Mouse (Mus musculus) layer of hippocampus, postnatal 10 days (tissue): Measurements from ENCODE around the gene Prom1. TPM values are rescaled to one million over a fixed set of nuclear protein-coding genes. Genes with fewer than 3 reads are reported as not detected.
A peak's percentile ranks its signal among the peaks of the same experiment; 100 is the strongest.

ENCODE experiments used
- DNase-seq, 2 experiments: peaks; one replicate each; pipeline ENCODE4 v3.0.0; 2021; ENCODE audit warnings: low spot score in 2 of 2
- total RNA-seq, 2 experiments: library from RNA; stranded (reverse); gene quantifications; 2 replicates each; pipeline ENCODE4 v1.2.3; 2021

Gene Prom1
- total RNA-seq, 2 experiments from 2014 or later: 13.4 to 15.1 TPM

- DNase-seq: no peak
Observed at GRCm38 (mm10) chr5:44081108-44081507, 20.7 kb downstream of the Prom1 start.

GRCm38 (mm10) chr5:44080276-44081054, 21.4 kb downstream of the Prom1 start:
- no peak for DNase-seq

- no peak for DNase-seq
Observed at GRCm38 (mm10) chr5:44075432-44075831, 26.4 kb downstream of the Prom1 start.

GRCm38 (mm10) chr5:44073634-44074033, 28.2 kb downstream of the Prom1 start:
- DNase-seq: no peak

- DNase-seq: no peak
Observed at GRCm38 (mm10) chr5:44070529-44071133, 31.2 kb downstream of the Prom1 start.

GRCm38 (mm10) chr5:44058258-44058657, 43.6 kb downstream of the Prom1 start:
- no peak for DNase-seq

- DNase-seq: no peak
Observed at GRCm38 (mm10) chr5:44050213-44050612, 51.6 kb downstream of the Prom1 start.

GRCm38 (mm10) chr5:44049395-44049976, 52.3 kb downstream of the Prom1 start:
- DNase-seq: no peak

- DNase-seq: peak in 1 of 2 experiments; percentile 15
Observed at GRCm38 (mm10) chr5:44048568-44049363, 53.1 kb downstream of the Prom1 start.

GRCm38 (mm10) chr5:44041725-44042124, 60.1 kb downstream of the Prom1 start:
- DNase-seq: no peak

- DNase-seq: no peak
Observed at GRCm38 (mm10) chr5:44041056-44041455, 60.8 kb downstream of the Prom1 start.

GRCm38 (mm10) chr5:43998295-43998989, 103.4 kb downstream of the Prom1 start:
- no peak for DNase-seq

GRCm38 (mm10) chr5:43997626-43998025, 104.2 kb downstream of the Prom1 start:
- no peak for DNase-seq

- DNase-seq: no peak
Observed at GRCm38 (mm10) chr5:43996162-43996561, 105.7 kb downstream of the Prom1 start.

GRCm38 (mm10) chr5:43994981-43995380, 106.9 kb downstream of the Prom1 start:
- DNase-seq: no peak

- DNase-seq: peak; percentile 17 to 41
Observed at GRCm38 (mm10) chr5:43990316-43990715, 111.5 kb downstream of the Prom1 start.

- DNase-seq: no peak
Observed at GRCm38 (mm10) chr5:43989017-43989416, 112.8 kb downstream of the Prom1 start.

- no peak for DNase-seq
Observed at GRCm38 (mm10) chr5:43986212-43986611, 115.6 kb downstream of the Prom1 start.

GRCm38 (mm10) chr5:43982896-43983295, 118.9 kb downstream of the Prom1 start:
- DNase-seq: no peak

GRCm38 (mm10) chr5:43981620-43982019, 120.2 kb downstream of the Prom1 start, which contains the start of gene Fgfbp1:
Gene Fgfbp1, minus strand, starts transcription at chr5:43981779.
- no peak for DNase-seq

- DNase-seq: no peak
Observed at GRCm38 (mm10) chr5:43980397-43980796, 121.4 kb downstream of the Prom1 start.
